Mouse (Mus musculus) liver, embryonic 16.5 days (tissue): ENCODE results near the gene Col7a1. TPM values are rescaled to one million over a fixed set of nuclear protein-coding genes. Genes with fewer than 3 reads are reported as not detected.

Source experiments
- ATAC-seq: fragments of 200-750 bp; cut with Nextera tagmentation; 2 replicates; pipeline ENCODE4 v1.8.0; 2017; ENCODE audit warnings: low read depth, mild to moderate bottlenecking, moderate number of reproducible peaks, moderate library complexity
- H3K27ac ChIP-seq: fragments of 300-500 bp; sonication (generic); 2 replicates; pipeline ENCODE4 v1.5.1; 2014; ENCODE audit warnings: mild to moderate bottlenecking, low read length
- H3K27me3 ChIP-seq: fragments of 300-500 bp; sonication (generic); 2 replicates; pipeline ENCODE4 v1.6.1; 2014; ENCODE audit warnings: low read depth, low read length, mixed read lengths; ENCODE audit not compliant: control insufficient read depth, insufficient read depth
- H3K36me3 ChIP-seq: fragments of 300-500 bp; sonication (generic); 2 replicates; pipeline ENCODE4 v1.6.1; 2014; ENCODE audit warnings: mild to moderate bottlenecking; ENCODE audit not compliant: control insufficient read depth, insufficient read depth
- H3K4me1 ChIP-seq: fragments of 300-500 bp; sonication (generic); 2 replicates; pipeline ENCODE4 v1.6.1; 2014; ENCODE audit warnings: low read depth, low read length, mixed read lengths; ENCODE audit not compliant: control insufficient read depth
- H3K4me2 ChIP-seq: fragments of 300-500 bp; sonication (generic); 2 replicates; pipeline ENCODE4 v1.6.1; 2014; ENCODE audit warnings: low read depth, low read length, mixed read lengths
- H3K4me3 ChIP-seq: fragments of 300-500 bp; sonication (generic); 2 replicates; pipeline ENCODE4 v1.5.1; 2014; ENCODE audit warnings: low read depth, mild to moderate bottlenecking, low read length
- H3K9ac ChIP-seq: fragments of 300-500 bp; sonication (generic); 2 replicates; pipeline ENCODE4 v1.6.1; 2014; ENCODE audit warnings: low read depth, low read length
- H3K9me3 ChIP-seq: fragments of 300-500 bp; sonication (generic); replicated peaks from 2 replicates; pipeline ENCODE4 v1.6.1; 2016; ENCODE audit warnings: low read length; ENCODE audit not compliant: control insufficient read depth
- WGBS: fragments of 180-500 bp; shearing (Covaris S2); extraction: QIAGEN DNeasy Blood & Tissue Kit; methylation state at CpG from one replicate; pipeline ENCODE4 v1.1.7; 2014; ENCODE audit not compliant: insufficient replicate concordance; 5-methylcytosine and 5-hydroxymethylcytosine counted together
- polyA plus RNA-seq: library from polyadenylated mRNA; unstranded; fragments of >200 nt; fragmentation: Nextera tagmentation; extraction: Ambion mirVana; gene quantifications from 2 replicates; pipeline ENCODE4 v1.2.1, GENCODE M21; 2015

Gene Col7a1
- polyA plus RNA-seq, 1 experiment from 2014 or later = 0.19 TPM

DNA sequence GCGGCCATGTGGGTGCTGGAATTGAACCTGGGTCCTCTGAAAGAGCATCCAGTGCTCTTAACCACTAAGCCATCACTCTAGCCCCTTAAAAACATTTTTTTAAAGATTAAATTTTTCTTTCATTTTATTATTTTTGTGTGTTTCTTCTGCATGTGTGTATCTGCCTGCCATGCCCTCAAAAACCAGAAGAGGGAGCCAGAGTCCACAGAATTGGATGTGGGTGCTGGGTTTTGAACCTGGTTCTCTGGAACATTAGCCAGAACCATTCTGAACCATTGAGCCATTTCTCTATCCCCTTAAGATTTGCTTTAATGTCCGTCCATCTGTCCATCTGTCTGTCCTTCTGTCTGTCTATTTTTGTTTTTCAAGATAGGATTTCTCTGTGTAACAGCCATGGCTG is 49.8 kb downstream of the Col7a1 start:
- Histone ChIP-seq H3K27me3 (no peaks in the 10 kb centered on the region), H3K4me1 (no peaks in the 10 kb centered on the region; the same call in 1 of the 2 replicates), H3K9me3 (no peaks in the 10 kb centered on the region), H3K36me3 (no peaks in the 10 kb centered on the region), H3K27ac (no peak overlapping the region), H3K4me2 (no peak overlapping the region), H3K9ac (no peak overlapping the region), H3K4me3 (no peak overlapping the region)
- no peak for ATAC-seq
- 28% methylated on average over 2 of the region's 2 CpGs for WGBS

GRCm38 (mm10) chr9:109007025-109007780 is 53.8 kb downstream of the Col7a1 start:
- Histone ChIP-seq H3K36me3 (no peaks in the 10 kb centered on the region), H3K9me3 (no peaks in the 10 kb centered on the region), H3K4me1 (peaks cover 3% of the 10 kb centered on the region), H3K9ac (no peak overlapping the region), H3K4me2 (no peak overlapping the region), H3K4me3 (no peak overlapping the region), H3K27ac (no peak overlapping the region), H3K27me3 (no peaks in the 10 kb centered on the region)
- ATAC-seq = no peak
- WGBS = 59% methylated on average over 21 of the region's 21 CpGs

- Histone ChIP-seq H3K27me3 (no peaks in the 10 kb centered on the region), H3K9me3 (no peaks in the 10 kb centered on the region), H3K4me3 (no peak overlapping the region), H3K36me3 (no peaks in the 10 kb centered on the region), H3K27ac (no peak overlapping the region), H3K9ac (no peak overlapping the region), H3K4me2 (no peak overlapping the region), H3K4me1 (peaks cover 3% of the 10 kb centered on the region)
- WGBS = 79% methylated on average over 9 of the region's 9 CpGs
- no peak for ATAC-seq
Observed at GRCm38 (mm10) chr9:109008081-109008480, 54.7 kb downstream of the Col7a1 start.

DNA sequence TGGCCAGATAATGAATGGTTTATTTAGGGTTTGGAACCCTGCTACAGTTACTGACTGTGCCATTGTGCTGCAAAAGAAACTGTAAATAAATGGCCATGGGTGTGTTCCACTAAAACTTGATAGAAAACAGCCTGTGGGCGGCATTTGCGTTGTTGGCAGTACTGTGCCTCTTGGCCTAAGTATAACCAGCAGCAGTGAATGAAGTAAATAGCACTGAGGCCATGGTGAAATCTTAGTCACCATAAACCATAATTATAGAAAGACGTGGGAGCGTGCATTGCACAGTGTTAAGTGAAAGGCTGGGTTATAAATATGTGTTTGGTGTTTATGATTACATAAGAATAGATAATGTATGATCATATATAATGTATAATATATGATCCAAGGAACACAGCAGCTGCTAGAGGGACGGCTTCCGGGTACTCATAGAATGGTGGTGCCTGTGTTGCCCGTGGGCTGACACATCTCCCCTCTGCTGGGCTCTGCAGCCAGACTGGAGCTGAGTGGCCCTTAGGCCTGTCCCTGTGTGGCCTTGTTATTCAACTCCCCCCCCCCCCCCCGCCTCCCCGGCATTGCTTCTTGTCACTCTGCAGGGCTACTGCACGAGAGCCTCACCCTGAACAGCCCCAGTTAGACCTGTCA is 55.7 kb downstream of the Col7a1 start:
- no peak for ATAC-seq
- 57% methylated on average over 10 of the region's 10 CpGs for WGBS
- Histone ChIP-seq H3K9ac (no peak overlapping the region), H3K4me3 (no peak overlapping the region), H3K36me3 (no peaks in the 10 kb centered on the region), H3K4me2 (no peak overlapping the region), H3K27me3 (no peaks in the 10 kb centered on the region), H3K27ac (no peak overlapping the region), H3K9me3 (no peaks in the 10 kb centered on the region), H3K4me1 (peaks cover 3% of the 10 kb centered on the region)

DNA sequence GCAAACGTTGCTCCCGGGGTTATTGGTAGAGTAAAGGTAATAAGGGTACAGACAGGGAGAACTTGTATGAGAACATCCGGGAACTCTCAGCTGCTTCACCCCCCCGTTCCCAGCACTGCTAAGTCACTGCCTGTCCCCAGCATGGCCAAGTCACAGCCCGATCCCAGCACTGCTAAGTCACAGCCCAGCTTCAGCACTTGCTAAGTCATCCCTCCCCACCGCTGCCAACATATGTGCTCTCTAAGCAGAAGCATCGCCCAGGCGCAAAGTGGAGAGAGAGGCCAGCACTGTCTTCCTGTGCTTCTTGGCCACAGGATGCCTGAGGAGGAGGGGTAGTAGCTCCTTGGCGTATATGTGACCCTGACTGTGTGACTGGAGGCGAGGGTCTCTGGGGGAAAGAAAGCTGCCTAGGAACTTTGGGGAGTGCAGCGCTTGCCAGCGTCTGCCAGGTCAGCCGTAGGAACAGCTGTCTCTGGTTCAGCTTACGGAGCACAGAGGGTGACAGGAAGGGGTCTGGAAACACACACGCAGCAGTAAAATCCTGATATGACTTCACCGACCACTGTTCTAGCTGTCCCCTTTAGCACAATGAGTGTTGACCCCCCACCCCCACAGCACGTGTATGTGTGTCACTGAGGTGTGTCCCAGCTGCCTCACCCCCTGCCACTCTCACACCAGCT is 56.4 kb downstream of the Col7a1 start:
- ATAC-seq = peak; percentile 83
- 22% methylated on average over 17 of the region's 17 CpGs for WGBS
- no peak overlapping the region for H3K4me2 ChIP-seq
- H3K9ac ChIP-seq = no peak overlapping the region; the same call in 1 of the 2 replicates
- peaks cover 3% of the 10 kb centered on the region for H3K4me1 ChIP-seq
- no peaks in the 10 kb centered on the region for H3K36me3 ChIP-seq
- no peaks in the 10 kb centered on the region for H3K27me3 ChIP-seq
- no peak overlapping the region for H3K4me3 ChIP-seq
- H3K9me3 ChIP-seq = no peaks in the 10 kb centered on the region
- H3K27ac ChIP-seq = 0 out of 2 replicates have a peak overlapping the region, but pooled peaks have one; percentile 20

GRCm38 (mm10) chr9:109010316-109010690 is 56.9 kb downstream of the Col7a1 start:
- Histone ChIP-seq H3K4me1 (peaks cover 6% of the 10 kb centered on the region), H3K27ac (no peak overlapping the region)

DNA sequence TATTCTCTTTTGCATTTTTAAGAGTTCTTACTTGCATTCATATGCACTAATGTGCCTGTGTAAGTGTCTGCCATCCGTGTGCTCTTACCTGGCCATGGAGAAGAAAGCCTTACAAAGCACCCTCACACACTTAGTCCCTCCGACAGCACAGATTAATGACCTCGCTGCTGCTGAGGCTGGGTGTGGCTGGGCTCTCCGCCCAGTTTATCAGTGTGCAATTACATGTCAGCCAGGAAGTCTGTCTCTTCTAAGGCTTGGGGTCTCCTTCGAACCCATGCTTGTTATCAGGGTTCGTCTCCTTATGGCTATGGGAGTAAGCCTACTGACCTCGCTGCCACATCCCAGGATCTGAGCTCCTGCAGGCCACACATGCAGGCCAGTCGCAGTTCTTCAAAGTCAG is 62.0 kb downstream of the Col7a1 start:
- H3K36me3 ChIP-seq = no peaks in the 10 kb centered on the region
- WGBS = 21% methylated on average over 8 of the region's 8 CpGs
- H3K4me2 ChIP-seq = peak overlapping the region; percentile 27; the same call in 1 of the 2 replicates
- H3K4me3 ChIP-seq = no peak overlapping the region
- no peaks in the 10 kb centered on the region for H3K27me3 ChIP-seq
- H3K9ac ChIP-seq = no peak overlapping the region
- peaks cover 23% of the 10 kb centered on the region for H3K4me1 ChIP-seq
- ATAC-seq = peak; percentile 54
- H3K9me3 ChIP-seq = no peaks in the 10 kb centered on the region
- no peak overlapping the region for H3K27ac ChIP-seq

More at GRCm38 (mm10) chr9:109010316-109010690, 56.9 kb downstream of the Col7a1 start:
- 63% methylated on average over 14 of the region's 14 CpGs for WGBS
- Histone ChIP-seq H3K27me3 (no peaks in the 10 kb centered on the region), H3K9me3 (no peaks in the 10 kb centered on the region), H3K4me2 (no peak overlapping the region), H3K4me3 (no peak overlapping the region), H3K9ac (no peak overlapping the region), H3K36me3 (no peaks in the 10 kb centered on the region)
- no peak for ATAC-seq

DNA sequence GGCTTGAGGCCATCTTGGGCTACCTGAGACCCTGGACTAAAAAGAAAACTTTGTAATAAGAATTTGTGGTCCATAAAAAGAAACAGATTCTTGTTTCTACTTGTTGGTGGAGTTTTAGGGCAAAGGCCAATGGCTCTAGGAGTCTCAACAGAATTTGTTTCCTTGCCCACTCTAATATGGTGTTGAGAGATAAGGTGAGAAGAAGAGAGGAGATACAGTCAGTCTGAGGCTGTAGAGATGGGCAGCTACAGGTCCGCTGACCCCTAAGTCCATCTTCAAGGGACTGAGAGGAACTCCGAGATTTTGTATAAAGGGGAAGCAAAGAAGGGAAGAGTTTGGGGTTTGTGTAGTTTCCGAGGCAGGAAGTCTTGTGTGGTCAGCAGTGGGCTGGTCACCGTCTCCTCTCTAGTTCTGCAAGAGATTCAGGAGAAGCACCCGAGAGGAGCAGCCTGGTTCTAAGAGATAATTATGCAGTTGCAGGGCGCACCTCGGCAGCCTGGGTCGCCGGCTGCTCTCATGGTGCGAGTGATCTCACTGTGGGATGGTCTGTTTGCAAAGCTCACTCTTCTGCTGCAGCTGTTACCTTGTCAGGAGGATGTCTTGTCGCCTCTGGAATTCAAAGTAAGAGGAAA is 63.7 kb downstream of the Col7a1 start:
- H3K9me3 ChIP-seq = no peaks in the 10 kb centered on the region
- H3K36me3 ChIP-seq = no peaks in the 10 kb centered on the region
- peaks cover 23% of the 10 kb centered on the region for H3K4me1 ChIP-seq
- peak overlapping the region; percentile 19 for H3K4me3 ChIP-seq
- peak; percentile 82 for ATAC-seq
- H3K4me2 ChIP-seq = peak overlapping the region; percentile 42
- no peaks in the 10 kb centered on the region for H3K27me3 ChIP-seq
- peak overlapping the region; percentile 25; the same call in 1 of the 2 replicates for H3K27ac ChIP-seq
- 7% methylated on average over 11 of the region's 11 CpGs for WGBS
- H3K9ac ChIP-seq = no peak overlapping the region
